Mouse (Mus musculus): ENCODE data around the gene 1700028J19Rik. TPM values are rescaled to one million over a fixed set of nuclear protein-coding genes. Genes with fewer than 3 reads are reported as not detected.
"Not testable (repeated sequence)": the region's sequence is repeated elsewhere in the genome, so short reads cannot be mapped to it uniquely, and the experiment has no call there.

Gene 1700028J19Rik
- polyA plus RNA-seq, 1 experiment: 2.2 TPM

DNA sequence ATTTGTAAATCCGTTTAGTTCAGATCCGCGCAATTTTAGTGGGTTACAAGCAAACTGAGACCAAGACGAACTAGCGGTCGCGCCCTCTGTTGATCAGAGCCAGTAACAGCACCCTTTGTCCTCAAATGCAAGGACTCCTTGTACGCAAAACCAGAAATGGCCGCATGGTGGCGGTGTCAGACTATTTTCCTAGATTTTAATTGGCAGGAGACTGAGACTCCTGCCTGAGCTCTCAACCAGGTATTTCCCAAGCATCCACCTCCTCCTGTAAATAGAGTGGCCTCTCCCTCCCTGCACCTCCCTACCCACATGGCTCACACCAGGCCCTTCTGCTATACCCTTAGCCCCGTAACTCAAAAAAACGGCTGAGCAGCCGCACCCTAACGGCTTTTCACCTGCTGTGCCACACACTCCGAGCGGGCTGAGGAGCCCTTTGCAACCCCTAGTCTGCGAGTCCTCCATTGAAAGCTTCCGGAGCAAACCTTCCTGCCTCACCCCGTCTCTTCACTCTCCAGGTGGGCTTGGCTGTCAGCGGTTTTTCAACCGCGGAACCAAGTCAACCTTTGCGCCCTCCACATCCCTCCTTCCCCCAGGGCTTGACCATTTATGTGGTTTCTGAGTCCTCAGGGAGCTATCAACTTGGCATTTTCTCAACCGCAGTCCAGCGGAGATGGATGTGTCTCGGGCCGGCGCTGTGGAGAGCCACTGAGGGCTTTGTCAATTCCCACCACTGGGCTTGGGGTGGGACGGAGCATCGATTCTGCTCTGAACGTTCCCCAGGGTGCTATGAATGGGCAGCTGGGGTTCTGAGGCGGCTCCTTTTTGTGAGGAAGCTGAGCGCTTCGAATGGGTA is 16.5 kb upstream of the 1700028J19Rik start:
- Histone ChIP-seq H3K4me3 (replicated peaks; ENCODE audit: insufficient read depth, low read depth, low read length) (peak overlapping the region; percentile 61), H3K4me1 (ENCODE audit: control insufficient read depth, insufficient read depth, low read length) (no peaks in the 10 kb centered on the region), H3K27ac (ENCODE audit: insufficient read depth, low read length) (peak overlapping the region; percentile 55), H3K27me3 (ENCODE audit: control insufficient read depth, insufficient read depth, low read length) (no peaks in the 10 kb centered on the region)
- WGBS: 4% methylated on average over 34 of the region's 34 CpGs
- TF ChIP-seq POLR2A (IDR thresholded peaks at IDR 0.05; ENCODE audit: borderline replicate concordance, insufficient read depth, low read length) (peak; percentile 5; the same call in 1 of the 2 replicates), CTCF (IDR thresholded peaks at IDR 0.05; ENCODE audit: borderline replicate concordance, insufficient read depth, low read depth, low read length) (peak; percentile 98)
- peak; percentile 94 to 99 for DNase-seq

DNA sequence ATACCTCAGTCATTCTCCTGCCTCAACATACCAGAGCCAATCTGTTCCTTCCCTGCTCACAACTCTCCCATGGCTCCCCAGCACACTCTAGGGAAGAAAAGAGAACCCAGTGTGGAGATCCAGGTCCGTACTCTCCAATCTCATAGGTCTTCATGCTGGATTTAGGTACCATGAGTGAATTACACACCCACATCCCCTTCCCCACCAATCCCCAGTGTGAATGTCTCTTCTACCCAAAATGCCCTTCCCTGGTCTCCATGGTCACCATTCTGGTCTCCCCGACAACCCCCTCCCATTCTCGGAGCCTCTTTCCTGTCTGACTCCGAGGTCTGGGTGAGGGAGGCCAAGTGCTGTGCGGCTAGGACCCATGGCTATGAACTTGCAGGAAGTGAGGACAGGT is 14.7 kb upstream of the 1700028J19Rik start, which contains the start of gene Gm15517:
Gene Gm15517 (plus strand): TSS at position 301 of the 400 bp plus-strand sequence.
- 41% methylated on average over 5 of the region's 5 CpGs for WGBS
- DNase-seq: no peak
- Histone ChIP-seq H3K4me1 (ENCODE audit: control insufficient read depth, insufficient read depth, low read length) (no peaks in the 10 kb centered on the region), H3K27me3 (ENCODE audit: control insufficient read depth, insufficient read depth, low read length) (no peaks in the 10 kb centered on the region), H3K4me3 (replicated peaks; ENCODE audit: insufficient read depth, low read depth, low read length) (no peak within 1 kb of the TSS), H3K27ac (ENCODE audit: insufficient read depth, low read length) (no peak within 1 kb of the TSS)
- TF ChIP-seq CTCF (IDR thresholded peaks at IDR 0.05; ENCODE audit: borderline replicate concordance, insufficient read depth, low read depth, low read length) (no peak), POLR2A (IDR thresholded peaks at IDR 0.05; ENCODE audit: borderline replicate concordance, insufficient read depth, low read length) (no peak)

DNA sequence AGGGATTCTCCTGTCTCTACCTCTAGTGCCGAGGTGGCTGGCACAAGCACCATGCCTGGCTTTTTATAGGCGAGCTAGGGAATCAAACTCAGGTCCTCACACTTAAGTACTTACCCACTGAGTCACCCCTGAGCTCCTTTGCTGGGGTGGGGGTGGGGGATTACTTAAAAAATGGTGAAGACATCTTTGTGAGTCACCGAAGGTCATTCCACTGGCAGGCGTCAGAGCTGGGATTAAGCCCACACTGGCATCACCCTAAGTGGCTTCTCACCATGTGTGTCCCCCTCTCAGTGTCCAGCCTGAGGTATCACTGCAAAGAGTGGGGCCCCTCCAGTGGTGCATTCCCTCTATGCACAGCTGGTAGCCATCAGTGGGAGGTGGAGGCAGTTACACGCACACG is 13.9 kb upstream of the 1700028J19Rik start:
- Histone ChIP-seq H3K4me3 (replicated peaks; ENCODE audit: insufficient read depth, low read depth, low read length) (no peak overlapping the region), H3K27ac (ENCODE audit: insufficient read depth, low read length) (no peak overlapping the region), H3K4me1 (ENCODE audit: control insufficient read depth, insufficient read depth, low read length) (no peaks in the 10 kb centered on the region), H3K27me3 (ENCODE audit: control insufficient read depth, insufficient read depth, low read length) (no peaks in the 10 kb centered on the region)
- whole genome bisulfite sequencing: 77% methylated on average over 6 of the region's 6 CpGs
- TF ChIP-seq POLR2A (IDR thresholded peaks at IDR 0.05; ENCODE audit: borderline replicate concordance, insufficient read depth, low read length) (no peak), CTCF (IDR thresholded peaks at IDR 0.05; ENCODE audit: borderline replicate concordance, insufficient read depth, low read depth, low read length) (no peak)
- no peak for DNase-seq

DNA sequence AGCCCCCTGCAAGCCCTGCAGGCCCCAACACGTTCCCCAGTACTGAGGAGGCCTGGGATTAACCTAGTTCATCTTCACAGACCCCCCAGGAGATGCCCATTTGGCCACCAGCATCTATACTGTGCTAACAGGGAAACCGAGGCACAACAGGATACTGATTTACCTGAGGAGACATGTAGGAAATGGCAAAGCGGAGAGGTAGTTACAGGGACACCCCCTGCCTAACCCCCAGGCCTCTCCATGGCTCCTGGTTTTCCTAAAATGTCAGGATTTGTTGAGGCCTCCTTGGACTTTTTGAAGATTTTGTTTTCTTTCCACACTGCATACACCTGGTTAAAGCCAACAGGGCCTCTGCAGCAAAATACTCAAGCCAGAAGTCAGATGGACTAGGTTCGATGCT is 10.8 kb upstream of the 1700028J19Rik start, which contains the start of gene Acp4:
Gene Acp4 (minus strand): TSS at position 101 of the 400 bp plus-strand sequence.
- Histone ChIP-seq H3K27ac (ENCODE audit: insufficient read depth, low read length) (no peak within 1 kb of the TSS), H3K4me1 (ENCODE audit: control insufficient read depth, insufficient read depth, low read length) (no peaks in the 10 kb centered on the region), H3K4me3 (replicated peaks; ENCODE audit: insufficient read depth, low read depth, low read length) (no peak within 1 kb of the TSS), H3K27me3 (ENCODE audit: control insufficient read depth, insufficient read depth, low read length) (no peaks in the 10 kb centered on the region)
- DNase-seq: no peak
- TF ChIP-seq CTCF (IDR thresholded peaks at IDR 0.05; ENCODE audit: borderline replicate concordance, insufficient read depth, low read depth, low read length) (no peak), POLR2A (IDR thresholded peaks at IDR 0.05; ENCODE audit: borderline replicate concordance, insufficient read depth, low read length) (no peak)
- WGBS: 83% methylated on average over 4 of the region's 4 CpGs

DNA sequence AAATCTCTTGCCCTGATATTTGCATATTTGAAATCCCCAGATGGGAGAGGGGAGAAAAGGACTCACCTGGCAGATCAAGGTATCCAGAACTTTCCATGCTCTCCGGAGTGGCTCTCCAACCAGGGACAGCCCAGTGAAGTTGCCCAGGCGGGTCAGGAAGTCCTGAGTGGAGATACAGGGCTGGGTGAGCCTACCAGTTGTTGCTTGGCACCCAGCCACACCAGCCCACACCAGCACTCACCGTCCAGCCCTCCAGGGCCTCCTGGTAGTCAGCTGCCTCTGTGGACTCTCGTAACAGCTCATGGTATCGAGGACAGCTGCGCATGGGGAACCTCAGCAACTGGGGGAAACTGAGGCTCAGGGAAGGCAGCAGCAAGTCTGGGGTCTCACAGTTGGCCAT is 8.4 kb upstream of the 1700028J19Rik start:
- Histone ChIP-seq H3K27ac (ENCODE audit: insufficient read depth, low read length) (no peak overlapping the region), H3K27me3 (ENCODE audit: control insufficient read depth, insufficient read depth, low read length) (no peaks in the 10 kb centered on the region), H3K4me3 (replicated peaks; ENCODE audit: insufficient read depth, low read depth, low read length) (no peak overlapping the region), H3K4me1 (ENCODE audit: control insufficient read depth, insufficient read depth, low read length) (no peaks in the 10 kb centered on the region)
- WGBS: 57% methylated on average over 6 of the region's 6 CpGs
- TF ChIP-seq POLR2A (IDR thresholded peaks at IDR 0.05; ENCODE audit: borderline replicate concordance, insufficient read depth, low read length) (no peak), CTCF (IDR thresholded peaks at IDR 0.05; ENCODE audit: borderline replicate concordance, insufficient read depth, low read depth, low read length) (no peak)
- no peak for DNase-seq

DNA sequence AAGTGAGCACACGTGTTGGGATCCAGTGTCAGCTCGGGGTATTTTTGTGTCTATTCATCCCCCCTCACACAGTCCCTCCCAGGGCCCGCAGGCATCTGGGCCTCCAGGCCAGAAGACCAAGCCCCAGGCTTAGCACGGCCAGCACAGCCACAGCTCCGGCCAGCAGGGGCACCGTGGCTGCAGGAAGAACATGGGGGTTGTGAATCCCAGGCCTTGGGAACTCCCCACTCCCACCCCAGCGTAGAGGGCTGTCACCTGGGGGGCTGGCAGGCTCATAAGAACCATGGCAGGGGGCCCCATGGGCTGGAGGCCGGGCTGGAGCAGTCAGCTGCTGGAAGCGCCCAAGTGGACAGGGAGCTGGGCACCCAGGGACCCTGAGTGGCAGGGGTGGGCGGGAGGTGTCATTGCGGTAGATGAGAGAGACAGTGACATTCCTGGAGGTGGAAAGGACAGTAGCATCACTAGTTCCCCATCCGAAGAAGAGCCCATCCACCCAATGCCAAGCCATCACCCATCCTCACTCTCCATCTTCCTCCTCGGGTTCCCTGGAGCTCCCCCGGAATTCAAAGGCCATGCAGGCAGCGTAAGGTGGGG is 6.6 kb upstream of the 1700028J19Rik start:
- Histone ChIP-seq H3K27me3 (ENCODE audit: control insufficient read depth, insufficient read depth, low read length) (no peaks in the 10 kb centered on the region), H3K27ac (ENCODE audit: insufficient read depth, low read length) (no peak overlapping the region), H3K4me1 (ENCODE audit: control insufficient read depth, insufficient read depth, low read length) (no peaks in the 10 kb centered on the region), H3K4me3 (replicated peaks; ENCODE audit: insufficient read depth, low read depth, low read length) (no peak overlapping the region)
- TF ChIP-seq POLR2A (IDR thresholded peaks at IDR 0.05; ENCODE audit: borderline replicate concordance, insufficient read depth, low read length): no peak
- TF ChIP-seq CTCF (IDR thresholded peaks at IDR 0.05; ENCODE audit: borderline replicate concordance, insufficient read depth, low read depth, low read length): no peak
- DNase-seq: no peak
- 51% methylated on average over 15 of the region's 15 CpGs for WGBS

DNA sequence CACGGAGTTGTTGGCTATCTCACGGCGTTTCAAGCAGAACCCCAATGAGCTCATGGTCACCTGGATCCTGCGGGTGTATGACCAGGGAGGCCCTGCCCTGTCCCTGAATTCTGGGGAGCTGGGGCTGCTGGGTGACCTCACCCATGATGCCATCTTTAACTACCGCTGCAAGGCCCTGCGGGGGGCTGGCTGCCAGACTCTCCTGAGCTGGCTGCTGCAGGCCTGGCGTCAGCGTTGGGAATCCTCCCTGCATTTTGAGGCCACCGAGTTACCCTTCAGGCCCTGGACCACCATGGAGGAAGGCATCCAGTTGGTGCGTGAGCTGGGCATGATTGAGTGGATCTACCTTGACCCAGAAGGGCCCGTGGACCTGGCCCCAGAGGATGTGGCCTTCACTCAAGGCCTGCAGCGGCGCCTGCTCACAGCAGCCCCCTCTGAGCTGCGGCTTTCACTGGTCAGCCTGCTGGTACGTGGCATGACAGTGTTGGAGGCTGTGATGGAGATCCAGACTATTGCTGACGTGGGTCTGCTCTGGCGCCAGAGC is 4.3 kb upstream of the 1700028J19Rik start:
- not testable (repeated sequence) for H3K4me1 ChIP-seq (ENCODE audit: control insufficient read depth, insufficient read depth, low read length); H3K4me3 ChIP-seq (replicated peaks; ENCODE audit: insufficient read depth, low read depth, low read length); H3K27me3 ChIP-seq (ENCODE audit: control insufficient read depth, insufficient read depth, low read length); DNase-seq; H3K27ac ChIP-seq (ENCODE audit: insufficient read depth, low read length)
- WGBS: 75% methylated on average over 17 of the region's 17 CpGs

All from cerebellum, adult 2 months (tissue).